Mouse (Mus musculus): ENCODE data around the gene BC048403. TPM values are rescaled to one million over a fixed set of nuclear protein-coding genes. Genes with fewer than 3 reads are reported as not detected.
A peak's percentile ranks its signal among the peaks of the same experiment; 100 is the strongest.

The BC048403 gene
- total and polyA plus RNA-seq, 3 experiments, result 2.7 to 11.6 TPM; not detected in 1

GRCm38 (mm10) chr10:121728226-121728625, 11.5 kb upstream of the BC048403 start:
- no peaks in the 10 kb centered on the region for H3K79me2 ChIP-seq (ENCODE audit: control insufficient read depth, insufficient read depth, low read length, poor library complexity)
- H3K9ac ChIP-seq (ENCODE audit: control insufficient read depth, low read depth, low read length, poor library complexity, severe bottlenecking), result no peak overlapping the region
- H3K36me3 ChIP-seq (ENCODE audit: control insufficient read depth in 1 of 2, insufficient read depth in 2 of 2, low read length in 2 of 2), result peaks cover 0 to 5% of the 10 kb centered on the region in 2 experiments; a peak in 2 of 4 replicates
- TF ChIP-seq USF2 (IDR thresholded peaks at IDR 0.05; ENCODE audit: borderline replicate concordance in 1 of 2, insufficient read depth in 1 of 2, low read depth in 1 of 2, low read length in 2 of 2) (no peak), ZNF384 (IDR thresholded peaks at IDR 0.05; ENCODE audit: low read depth, low read length) (no peak), ELF1 (IDR thresholded peaks at IDR 0.05; ENCODE audit: low read depth, low read length) (no peak), TCF12 (IDR thresholded peaks at IDR 0.05; ENCODE audit: low read depth, low read length) (no peak)
- DNase-seq (ENCODE audit: low read depth, low spot score), result no peak
- peaks cover 0 to 5% of the 10 kb centered on the region in 2 experiments; a peak in 2 of 4 replicates for H3K4me1 ChIP-seq (ENCODE audit: control insufficient read depth in 1 of 2, insufficient read depth in 2 of 2, low read length in 2 of 2)
- no peaks in the 10 kb centered on the region for H3K27me3 ChIP-seq (ENCODE audit: control insufficient read depth in 1 of 2, insufficient read depth in 2 of 2, low read length in 2 of 2)
- H3K27ac ChIP-seq (ENCODE audit: control insufficient read depth, low read depth, low read length), result no peak overlapping the region
- H3K4me3 ChIP-seq (ENCODE audit: control insufficient read depth in 1 of 2, insufficient read depth in 1 of 2, low read depth in 2 of 2, low read length in 2 of 2), result no peak overlapping the region
- H3K9me3 ChIP-seq (replicated peaks; ENCODE audit: insufficient read depth, low read length), result no peaks in the 10 kb centered on the region

- H3K79me2 ChIP-seq (ENCODE audit: control insufficient read depth, insufficient read depth, low read length, poor library complexity), result no peaks in the 10 kb centered on the region
- peaks cover 0 to 5% of the 10 kb centered on the region in 2 experiments; a peak in 2 of 4 replicates for H3K4me1 ChIP-seq (ENCODE audit: control insufficient read depth in 1 of 2, insufficient read depth in 2 of 2, low read length in 2 of 2)
- peak; percentile 65 for DNase-seq (ENCODE audit: low read depth, low spot score)
- H3K27me3 ChIP-seq (ENCODE audit: control insufficient read depth in 1 of 2, insufficient read depth in 2 of 2, low read length in 2 of 2), result no peaks in the 10 kb centered on the region
- no peaks in the 10 kb centered on the region for H3K9me3 ChIP-seq (replicated peaks; ENCODE audit: insufficient read depth, low read length)
- no peak overlapping the region for H3K9ac ChIP-seq (ENCODE audit: control insufficient read depth, low read depth, low read length, poor library complexity, severe bottlenecking)
- H3K36me3 ChIP-seq (ENCODE audit: control insufficient read depth in 1 of 2, insufficient read depth in 2 of 2, low read length in 2 of 2), result peaks cover 0 to 5% of the 10 kb centered on the region in 2 experiments; a peak in 2 of 4 replicates
- no peak overlapping the region for H3K27ac ChIP-seq (ENCODE audit: control insufficient read depth, low read depth, low read length)
- peak overlapping the region in 1 of 2 experiments; percentile 22; a peak in 1 of 4 replicates for H3K4me3 ChIP-seq (ENCODE audit: control insufficient read depth in 1 of 2, insufficient read depth in 1 of 2, low read depth in 2 of 2, low read length in 2 of 2)
- TF ChIP-seq CTCF (IDR thresholded peaks at IDR 0.05 in 2 of 3, conservative IDR thresholded peaks at IDR 0.05 in 1 of 3; ENCODE audit: control insufficient read depth in 1 of 3, insufficient read depth in 1 of 3, low read depth in 2 of 3, low read length in 3 of 3, poor library complexity in 1 of 3, severe bottlenecking in 1 of 3) (no peak), TBP (IDR thresholded peaks at IDR 0.05; ENCODE audit: low read depth, low read length) (0 out of 2 replicates have a peak, but pooled peaks have one; percentile 33), TAL1 (IDR thresholded peaks at IDR 0.05; ENCODE audit: low read length) (no peak), CHD2 (IDR thresholded peaks at IDR 0.05; ENCODE audit: low read length) (no peak), ZMIZ1 (IDR thresholded peaks at IDR 0.05; ENCODE audit: low read depth, low read length) (no peak), HCFC1 (IDR thresholded peaks at IDR 0.05; ENCODE audit: low read depth, low read length) (no peak), EP300 (IDR thresholded peaks at IDR 0.05; ENCODE audit: low read depth in 1 of 2, low read length in 2 of 2) (peak; percentile 52 to 65; a peak in 3 of 4 replicates), SMC3 (IDR thresholded peaks at IDR 0.05; ENCODE audit: low read depth, low read length) (no peak), MAFK (IDR thresholded peaks at IDR 0.05; ENCODE audit: borderline replicate concordance, low read depth, low read length) (no peak), JUND (IDR thresholded peaks at IDR 0.05; ENCODE audit: low read depth, low read length) (no peak), MEF2A (IDR thresholded peaks at IDR 0.05; ENCODE audit: extremely low read depth, insufficient replicate concordance, low read depth, low read length, poor library complexity, severe bottlenecking) (no peak), ELF1 (IDR thresholded peaks at IDR 0.05; ENCODE audit: low read depth, low read length) (no peak), MYB (IDR thresholded peaks at IDR 0.05; ENCODE audit: low read depth, low read length) (no peak), BHLHE40 (IDR thresholded peaks at IDR 0.05; ENCODE audit: borderline replicate concordance, low read depth, low read length) (no peak), POLR2AphosphoS2 (IDR thresholded peaks at IDR 0.05; ENCODE audit: low read length) (no peak), MAX (IDR thresholded peaks at IDR 0.05; ENCODE audit: low read length) (no peak), GATA1 (IDR thresholded peaks at IDR 0.05; ENCODE audit: low read depth, low read length) (peak; percentile 60), ZC3H11A (IDR thresholded peaks at IDR 0.05; ENCODE audit: low read depth, low read length) (no peak), CHD1 (IDR thresholded peaks at IDR 0.05; ENCODE audit: low read depth, low read length) (no peak), E2F4 (IDR thresholded peaks at IDR 0.05; ENCODE audit: borderline replicate concordance, low read depth, low read length) (no peak), ETS1 (IDR thresholded peaks at IDR 0.05; ENCODE audit: low read depth, low read length) (peak; percentile 32), UBTF (IDR thresholded peaks at IDR 0.05; ENCODE audit: borderline replicate concordance, insufficient read depth, low read depth, low read length) (no peak), MXI1 (IDR thresholded peaks at IDR 0.05; ENCODE audit: low read depth, low read length) (no peak), ZKSCAN1 (IDR thresholded peaks at IDR 0.05; ENCODE audit: low read depth, low read length) (no peak), RCOR1 (IDR thresholded peaks at IDR 0.05; ENCODE audit: low read depth, low read length) (peak; percentile 38; the same call in 1 of the 2 replicates), USF2 (IDR thresholded peaks at IDR 0.05; ENCODE audit: borderline replicate concordance in 1 of 2, insufficient read depth in 1 of 2, low read depth in 1 of 2, low read length in 2 of 2) (no peak), NRF1 (IDR thresholded peaks at IDR 0.05; ENCODE audit: insufficient read depth, low read depth, low read length, poor library complexity, severe bottlenecking) (no peak), ZNF384 (IDR thresholded peaks at IDR 0.05; ENCODE audit: low read depth, low read length) (no peak)
Measured at GRCm38 (mm10) chr10:121731048-121731725, 8.6 kb upstream of the BC048403 start.

Data from MEL (cell line).